Mouse (Mus musculus) ES-Bruce4 (cell line): Measurements from ENCODE around the gene Ncaph2.

Experiments used
- CTCF ChIP-seq: IDR thresholded peaks from one replicate; pipeline ENCODE4 v1.8.1; 2011; ENCODE audit warnings: low read depth, low read length
- POLR2A ChIP-seq: IDR thresholded peaks from one replicate; pipeline ENCODE4 v1.8.1; 2011; ENCODE audit warnings: low read length; ENCODE audit not compliant: insufficient read depth

GRCm38 (mm10) chr15:89384617-89385016 is 29.1 kb downstream of the Ncaph2 start, which contains the start of gene Klhdc7b:
- TF ChIP-seq POLR2A (no peak), CTCF (no peak)
